Mouse (Mus musculus) layer of hippocampus, adult 9-11 months (tissue): ENCODE measurements around the gene Phb2.

Experiments
- DNase-seq: peaks from one replicate; pipeline ENCODE4 v3.0.0; 2022

The Phb2 gene

GRCm38 (mm10) chr6:124750405-124750804 is 38.3 kb downstream of the Phb2 start:
- no peak for DNase-seq

GRCm38 (mm10) chr6:124753861-124754260 is 41.7 kb downstream of the Phb2 start:
- no peak for DNase-seq

- no peak for DNase-seq
Observed at GRCm38 (mm10) chr6:124755306-124755705, 43.2 kb downstream of the Phb2 start.

GRCm38 (mm10) chr6:124755831-124756595 is 43.9 kb downstream of the Phb2 start, which contains the start of the genes Gm45234 and Atn1:
Gene Gm45234 (minus strand): TSS chr6:124756021.
Gene Atn1 (minus strand): TSS chr6:124756524.
- no peak for DNase-seq

GRCm38 (mm10) chr6:124756652-124757350 is 44.7 kb downstream of the Phb2 start:
- peak; percentile 79 for DNase-seq

GRCm38 (mm10) chr6:124757351-124757880 is 45.3 kb downstream of the Phb2 start:
- DNase-seq = no peak

GRCm38 (mm10) chr6:124757909-124758848 is 46.0 kb downstream of the Phb2 start:
- DNase-seq = peak; percentile 70

GRCm38 (mm10) chr6:124758849-124759232 is 46.7 kb downstream of the Phb2 start:
- DNase-seq = no peak

GRCm38 (mm10) chr6:124759259-124759658 is 47.1 kb downstream of the Phb2 start:
- peak; percentile 86 for DNase-seq

GRCm38 (mm10) chr6:124765951-124766350 is 53.8 kb downstream of the Phb2 start:
- no peak for DNase-seq
